Mouse (Mus musculus): ENCODE data around the gene Zbtb17. TPM values are rescaled to one million over a fixed set of nuclear protein-coding genes. Genes with fewer than 3 reads are reported as not detected.

The Zbtb17 gene
- polyA plus RNA-seq, 2 experiments from 2014 or later: 14.2 to 21.5 TPM

DNA sequence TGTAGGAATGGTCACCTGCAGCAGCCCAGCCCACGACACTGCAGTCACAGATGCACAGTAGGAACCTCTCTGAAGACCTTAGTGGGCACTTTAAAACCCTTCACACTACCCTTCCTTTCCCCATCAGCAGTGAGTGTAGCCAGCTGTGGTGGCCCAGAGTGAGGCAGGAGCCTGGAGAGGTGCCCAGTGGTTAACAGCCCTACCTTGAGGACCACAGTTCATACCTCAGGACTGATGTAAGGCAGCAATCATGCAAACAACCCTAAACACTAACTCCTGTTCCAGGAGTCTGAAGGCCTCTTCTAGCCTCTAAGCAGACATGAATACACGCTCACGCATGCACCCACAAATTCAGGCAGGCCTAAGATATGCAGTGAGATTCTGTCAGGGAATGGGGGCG lies 60.0 kb downstream of the Zbtb17 start:
- ATAC-seq: no peak

GRCm38 (mm10) chr4:141505810-141506209 lies 61.4 kb downstream of the Zbtb17 start:
- no peak for ATAC-seq

DNA sequence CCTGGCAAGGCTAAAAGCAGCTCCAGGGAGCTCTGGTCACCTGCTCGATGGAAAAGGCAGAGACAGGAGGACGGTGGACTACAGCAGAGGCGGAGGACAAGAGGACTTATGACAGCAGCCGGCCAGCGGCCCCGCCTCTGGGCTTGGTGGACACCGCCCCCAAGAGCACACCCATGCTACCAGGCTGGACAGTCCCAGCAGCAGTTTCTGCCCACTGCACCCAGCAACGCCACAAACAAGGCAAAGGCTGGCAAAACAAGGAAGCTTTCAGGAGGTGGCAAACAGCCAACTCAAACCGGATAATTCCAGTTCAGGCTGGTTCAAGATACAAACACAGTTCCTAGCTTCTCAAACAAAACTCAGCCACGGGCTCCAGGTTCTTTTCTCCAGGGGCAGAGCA lies 61.9 kb downstream of the Zbtb17 start:
- ATAC-seq: no peak

- ATAC-seq: no peak
These were observed 62.4 kb downstream of the Zbtb17 start for GRCm38 (mm10) chr4:141506893-141507292.

GRCm38 (mm10) chr4:141510457-141510856 lies 66.0 kb downstream of the Zbtb17 start:
- ATAC-seq: no peak

DNA sequence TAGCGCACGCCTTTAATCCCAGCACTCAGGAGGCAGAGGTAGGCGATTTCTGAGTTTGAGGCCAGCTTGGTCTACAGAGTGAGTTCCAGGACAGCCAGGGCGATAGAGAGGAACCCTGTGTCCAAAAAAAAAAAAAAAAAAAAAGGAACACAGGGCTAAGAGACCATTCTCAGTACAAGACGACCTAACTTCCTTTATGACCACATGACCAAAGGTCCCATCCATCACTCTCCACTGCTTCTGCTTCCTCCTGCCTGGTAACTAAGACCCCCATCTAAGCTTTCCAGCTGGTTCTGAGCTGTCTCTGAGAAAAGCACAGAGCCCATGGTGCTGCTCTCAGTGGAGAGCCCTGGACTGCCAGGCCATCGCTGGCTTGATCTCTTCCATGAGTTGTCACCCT lies 67.7 kb downstream of the Zbtb17 start:
- ATAC-seq: no peak

DNA sequence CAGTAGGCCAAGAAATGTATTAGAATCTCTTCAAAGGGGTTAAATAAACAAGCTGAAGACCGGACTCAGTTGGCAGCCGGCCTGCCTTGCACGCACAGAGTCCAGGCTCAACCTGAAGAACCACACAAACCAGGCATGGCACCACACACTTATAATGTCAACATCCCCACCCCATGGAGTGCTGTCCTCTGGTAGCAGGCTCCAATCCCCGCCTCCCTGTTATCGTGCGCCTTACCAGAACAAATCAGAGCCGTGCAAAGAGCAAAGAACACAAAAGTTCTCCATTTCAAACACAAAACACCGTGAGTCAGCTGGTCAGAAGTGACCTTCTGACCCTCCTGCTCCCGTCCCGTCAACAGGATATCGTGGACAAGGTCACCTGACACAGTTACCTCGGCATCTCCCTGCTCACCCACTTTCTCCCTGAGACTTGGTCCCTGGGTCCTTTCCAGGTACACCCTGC lies 69.8 kb downstream of the Zbtb17 start:
- ATAC-seq: no peak

Other genes starting within 250 kb of the Zbtb17 start
- gene Rsg1, start 230.7 kb upstream of the Zbtb17 start, polyA plus RNA-seq (2017; shearing (Covaris generic)): 1 to 10 TPM; 3.0 to 4.7 TPM
- gene Arhgef19, start 205.2 kb upstream of the Zbtb17 start, polyA plus RNA-seq (2017; shearing (Covaris generic)): not detected
- gene Epha2, start 143.4 kb upstream of the Zbtb17 start, polyA plus RNA-seq (2017; shearing (Covaris generic)): under 1 TPM in 1 of 2 experiments, not detected in 1; 0.34 TPM
- gene Fam131c, start 76.4 kb upstream of the Zbtb17 start, polyA plus RNA-seq (2017; shearing (Covaris generic)): not detected
- not detected for gene Clcnka, start 45.9 kb upstream of the Zbtb17 start, polyA plus RNA-seq (2017; shearing (Covaris generic))
- gene Clcnkb, start 28.6 kb upstream of the Zbtb17 start, polyA plus RNA-seq (2017; shearing (Covaris generic)): not detected
- gene Hspb7, start 23.9 kb upstream of the Zbtb17 start, polyA plus RNA-seq (2017; shearing (Covaris generic)): not detected
- gene Srarp, start 8.5 kb upstream of the Zbtb17 start, polyA plus RNA-seq (2017; shearing (Covaris generic)): not detected
- 10 to 100 TPM; 12.1 to 18.5 TPM for gene Spen, start 93.9 kb downstream of the Zbtb17 start, polyA plus RNA-seq (2017; shearing (Covaris generic))
- gene Fblim1, start 161.4 kb downstream of the Zbtb17 start, polyA plus RNA-seq (2017; shearing (Covaris generic)): under 1 TPM in 1 of 2 experiments, not detected in 1; 0.13 TPM
- not detected for gene Tmem82, start 174.0 kb downstream of the Zbtb17 start, polyA plus RNA-seq (2017; shearing (Covaris generic))
- gene Slc25a34, start 179.2 kb downstream of the Zbtb17 start, polyA plus RNA-seq (2017; shearing (Covaris generic)): not detected
- gene Plekhm2, start 220.2 kb downstream of the Zbtb17 start, polyA plus RNA-seq (2017; shearing (Covaris generic)): 1 to 10 TPM; 2.1 to 3.4 TPM
- not detected for gene Rsc1a1, start 240.9 kb downstream of the Zbtb17 start, polyA plus RNA-seq (2017; shearing (Covaris generic))

All from CD4-positive, CD25-positive, alpha-beta regulatory T cell, adult 4 months (primary cell).